Mouse (Mus musculus): Measurements from ENCODE around the gene Btbd9.

Gene Btbd9

DNA sequence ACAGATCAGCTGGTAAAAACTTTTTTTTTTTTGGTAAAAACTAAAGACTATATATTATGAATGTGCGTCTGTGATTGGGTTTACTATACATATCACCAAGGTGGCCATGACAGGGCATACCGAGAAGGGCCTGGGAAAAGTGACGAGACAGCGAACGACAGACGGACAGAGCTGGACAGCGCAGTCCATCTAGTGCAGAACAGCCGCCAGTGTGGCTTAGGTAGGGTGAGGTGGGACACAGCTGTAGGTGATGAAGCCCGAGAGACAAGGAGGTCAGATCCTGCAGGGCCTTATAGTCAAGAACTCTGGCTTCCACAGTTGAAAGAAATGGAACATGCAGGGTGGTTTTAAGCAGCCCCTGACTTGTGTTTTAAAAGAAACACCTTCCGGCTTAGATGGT lies 94.9 kb downstream of the Btbd9 start:
- DNase-seq (ENCODE audit: low spot score) = no peak

DNA sequence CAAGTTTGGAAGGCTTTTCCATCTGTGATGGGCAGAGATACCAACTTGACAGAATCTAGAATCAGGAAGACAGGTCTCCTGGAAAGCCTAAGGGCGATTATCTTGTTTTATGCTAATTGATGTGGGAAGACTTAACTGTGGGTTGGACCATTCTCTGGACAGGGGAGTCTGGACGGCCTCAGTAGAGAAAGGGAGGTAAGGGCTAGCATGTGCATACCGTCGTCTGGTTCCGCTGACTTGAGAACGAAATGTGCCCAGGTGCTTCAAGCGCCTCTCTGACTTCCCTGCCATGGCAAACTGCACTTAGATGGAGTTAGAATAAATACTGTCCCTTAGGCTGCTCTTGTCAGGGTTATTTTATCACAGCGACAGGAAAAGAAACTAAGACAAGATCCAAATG lies 95.9 kb downstream of the Btbd9 start:
- DNase-seq (ENCODE audit: low spot score) = no peak

DNA sequence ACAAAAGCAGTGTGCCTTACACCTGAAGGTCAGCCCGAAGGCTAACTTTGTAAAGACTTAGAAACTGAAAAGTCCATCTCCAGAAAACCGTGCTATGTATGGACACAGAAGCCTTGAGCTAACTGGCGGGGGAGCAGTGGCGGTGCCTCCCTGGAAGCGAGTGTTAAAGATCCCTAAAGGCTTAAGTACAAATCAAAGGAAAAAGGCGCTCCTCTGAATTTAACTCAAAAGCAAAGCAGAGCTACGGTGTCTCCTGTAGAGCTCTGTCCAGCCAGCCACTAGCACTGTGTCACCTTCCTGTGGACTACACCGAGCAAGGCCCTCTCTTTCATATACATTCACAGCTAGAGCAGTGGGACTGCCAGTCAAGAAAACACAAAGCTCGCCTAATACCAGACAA lies 98.1 kb downstream of the Btbd9 start:
- DNase-seq (ENCODE audit: low spot score) = no peak

- DNase-seq (ENCODE audit: low spot score) = no peak
Observed at GRCm38 (mm10) chr17:30474561-30474960, 101.7 kb downstream of the Btbd9 start.

GRCm38 (mm10) chr17:30472776-30473175 lies 103.5 kb downstream of the Btbd9 start:
- DNase-seq (ENCODE audit: low spot score) = no peak

DNA sequence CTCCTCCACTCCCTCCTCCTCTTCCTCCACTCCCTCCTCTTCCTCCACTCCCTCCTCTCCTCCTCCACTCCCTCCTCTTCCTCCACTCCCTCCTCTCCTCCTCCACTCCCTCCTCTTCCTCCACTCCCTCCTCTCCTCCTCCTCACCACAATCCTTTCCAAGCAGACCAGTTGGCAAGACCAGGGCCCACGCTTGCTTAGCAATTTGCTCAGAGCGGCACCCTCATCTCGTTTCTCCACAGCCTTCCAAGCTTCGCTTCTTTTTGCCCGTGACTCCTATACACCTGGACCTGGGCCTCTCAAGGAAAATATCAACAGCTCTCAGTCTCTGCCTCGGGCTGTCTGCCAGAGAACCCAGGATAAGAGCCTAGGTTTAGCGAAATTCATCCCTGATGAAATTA lies 104.8 kb downstream of the Btbd9 start:
- DNase-seq (ENCODE audit: low spot score) = no peak

GRCm38 (mm10) chr17:30470790-30471189 lies 105.5 kb downstream of the Btbd9 start:
- no peak for DNase-seq (ENCODE audit: low spot score)

GRCm38 (mm10) chr17:30470286-30470685 lies 106.0 kb downstream of the Btbd9 start:
- no peak for DNase-seq (ENCODE audit: low spot score)

- DNase-seq (ENCODE audit: low spot score) = no peak
Observed at GRCm38 (mm10) chr17:30469511-30470076, 106.7 kb downstream of the Btbd9 start.

DNA sequence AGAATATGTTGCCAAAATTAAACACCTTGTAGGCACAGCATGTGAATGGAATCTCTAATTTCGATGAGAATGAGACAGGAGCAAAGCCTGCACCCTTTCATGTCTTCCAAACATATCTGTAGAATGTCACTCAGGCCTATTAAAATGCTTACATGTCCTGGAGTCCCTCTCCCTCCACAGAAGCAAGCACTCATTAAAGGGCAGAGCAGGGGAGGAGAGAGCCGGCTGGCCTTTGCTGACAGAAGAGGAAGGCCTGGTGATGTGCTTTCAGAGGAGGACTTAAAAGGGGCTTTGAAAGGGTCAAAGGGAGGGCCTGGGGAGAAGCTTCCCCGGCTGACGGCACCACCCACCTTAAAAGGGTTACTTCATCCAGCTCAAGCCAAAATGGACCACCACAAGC lies 107.9 kb downstream of the Btbd9 start:
- no peak for DNase-seq (ENCODE audit: low spot score)

GRCm38 (mm10) chr17:30467566-30468213 lies 108.6 kb downstream of the Btbd9 start:
- no peak for DNase-seq (ENCODE audit: low spot score)

DNA sequence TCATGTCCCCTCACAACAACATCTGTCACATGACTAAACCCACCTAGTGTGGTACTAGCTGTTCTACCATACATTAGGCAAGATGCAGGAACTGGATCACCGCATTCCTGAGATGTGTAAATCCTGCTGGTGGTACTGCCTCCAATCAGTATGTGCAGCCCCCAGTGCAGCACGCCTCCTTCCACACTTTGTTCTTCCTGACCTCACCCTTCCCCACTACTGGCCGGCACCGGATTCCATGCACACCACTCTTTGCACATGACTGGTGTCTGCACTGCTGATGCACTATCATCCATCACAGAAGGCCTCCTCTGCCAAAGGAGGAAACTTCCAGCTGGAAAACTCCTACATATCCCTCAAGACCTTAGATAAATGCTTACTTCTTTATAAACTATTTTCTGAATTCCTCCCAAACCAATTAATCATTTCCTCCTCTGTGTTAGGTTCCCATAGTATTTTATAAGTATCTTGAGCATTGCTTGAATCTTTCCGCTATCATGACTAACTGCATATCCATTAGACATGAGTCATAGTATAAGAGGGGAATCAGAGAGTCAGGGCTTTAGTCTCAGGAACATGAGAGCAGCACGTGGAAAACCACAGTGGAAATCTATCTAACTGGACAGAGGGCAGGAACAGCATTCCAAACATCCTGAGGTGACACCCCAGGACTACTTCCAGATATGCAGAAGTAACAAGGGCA lies 111.1 kb downstream of the Btbd9 start:
- no peak for DNase-seq (ENCODE audit: low spot score)

DNA sequence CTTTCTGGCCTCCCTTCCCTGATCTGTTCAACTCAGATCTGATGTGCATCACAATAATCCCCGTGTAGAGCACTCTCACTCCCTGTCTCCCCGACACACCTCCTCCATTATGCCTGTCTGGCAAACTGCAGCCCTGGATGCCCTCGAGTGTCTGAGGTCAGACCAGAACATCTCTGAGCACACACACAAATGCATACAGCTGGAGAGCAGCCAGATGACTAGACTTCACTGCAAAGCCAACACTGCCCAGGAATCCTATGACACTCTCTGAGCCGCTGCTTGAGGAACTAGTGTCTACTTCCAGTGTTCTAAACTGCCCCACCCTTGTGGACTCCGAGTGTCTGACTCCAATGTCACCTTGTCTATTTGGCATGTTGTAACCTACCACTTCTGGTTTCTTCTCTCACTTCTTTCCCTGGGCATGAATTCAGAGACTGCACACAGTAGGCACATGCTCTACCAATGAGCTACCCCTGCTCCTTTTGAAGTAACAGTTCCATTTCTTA lies 112.0 kb downstream of the Btbd9 start:
- DNase-seq (ENCODE audit: low spot score) = no peak

- no peak for DNase-seq (ENCODE audit: low spot score)
Observed at GRCm38 (mm10) chr17:30460727-30461349, 115.5 kb downstream of the Btbd9 start.

DNA sequence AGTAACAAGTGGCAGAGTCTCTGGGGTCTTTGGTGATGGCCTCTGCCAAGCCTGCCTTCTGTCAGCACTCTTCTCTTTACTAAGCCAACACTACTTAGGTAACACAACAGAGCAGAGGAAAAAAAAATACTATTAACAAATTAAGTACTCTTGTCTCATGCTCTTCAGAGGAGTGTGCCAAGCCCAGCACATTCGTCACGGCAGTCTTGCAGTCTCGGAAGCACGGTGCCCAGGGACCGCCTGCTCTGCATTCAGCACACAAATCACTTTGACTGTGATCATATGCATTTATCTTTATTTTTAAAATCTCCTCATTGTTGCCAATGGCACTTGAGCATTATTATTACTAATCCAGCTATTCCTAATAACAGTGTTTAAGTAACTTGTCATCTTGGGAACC lies 116.6 kb downstream of the Btbd9 start:
- no peak for DNase-seq (ENCODE audit: low spot score)

DNA sequence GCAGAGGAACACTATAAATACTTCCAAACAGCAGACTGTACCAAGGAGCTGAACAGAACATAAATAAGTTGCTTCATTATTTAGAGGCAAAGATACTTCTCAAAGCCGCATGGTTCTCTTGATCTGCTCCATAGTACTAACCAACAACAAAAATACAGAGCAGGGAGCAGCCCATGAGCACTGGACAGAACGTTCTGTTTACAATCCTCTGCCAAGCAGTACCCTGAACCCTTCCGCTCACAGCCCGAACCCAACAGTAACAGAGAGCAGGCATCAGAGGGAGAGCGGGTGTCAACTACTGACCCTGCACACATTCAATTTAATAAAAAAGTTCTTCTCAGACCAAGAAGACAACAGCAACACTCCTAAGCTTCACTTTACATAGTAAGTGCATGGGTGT lies 117.4 kb downstream of the Btbd9 start:
- DNase-seq (ENCODE audit: low spot score) = no peak

DNA sequence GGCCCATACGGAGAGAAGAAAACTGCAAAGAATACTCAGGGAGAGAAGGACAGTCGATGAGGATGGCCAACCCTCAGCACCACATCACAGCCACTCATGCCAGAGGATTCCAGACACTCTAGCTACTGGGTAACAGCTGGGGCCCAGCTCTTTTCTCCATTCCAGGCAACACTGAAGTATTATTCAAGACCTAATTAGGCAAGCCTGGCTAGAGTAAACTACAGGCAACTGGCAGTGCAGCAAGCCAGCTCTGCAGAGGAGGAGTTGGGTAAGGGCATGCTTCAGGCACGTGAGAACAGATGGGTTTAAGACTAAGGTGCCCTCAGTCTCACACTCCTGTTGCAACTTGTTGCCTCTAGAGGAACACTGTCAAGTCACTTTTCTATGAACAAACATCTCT lies 118.0 kb downstream of the Btbd9 start:
- no peak for DNase-seq (ENCODE audit: low spot score)

GRCm38 (mm10) chr17:30457486-30457885 lies 118.8 kb downstream of the Btbd9 start:
- DNase-seq (ENCODE audit: low spot score) = no peak

DNA sequence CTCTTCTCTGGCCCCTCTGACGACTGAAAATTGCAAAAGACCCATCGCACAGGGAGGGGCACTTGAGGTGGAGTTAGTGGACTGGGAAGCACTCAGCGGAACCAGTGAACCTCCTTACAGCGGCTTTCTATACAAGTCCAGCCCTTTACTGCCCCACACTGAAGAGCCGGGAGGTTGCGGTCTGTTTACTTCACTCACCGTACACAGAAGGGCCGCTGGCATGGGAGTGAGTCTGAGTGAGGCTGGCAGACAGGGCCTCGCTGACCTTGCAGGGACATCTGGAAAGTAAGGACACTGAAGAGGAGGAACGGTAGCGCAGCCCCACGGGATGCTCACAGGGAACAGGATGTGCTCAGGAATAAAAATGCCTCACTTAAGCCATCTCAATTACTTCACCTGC lies 120.0 kb downstream of the Btbd9 start:
- DNase-seq (ENCODE audit: low spot score) = no peak

DNA sequence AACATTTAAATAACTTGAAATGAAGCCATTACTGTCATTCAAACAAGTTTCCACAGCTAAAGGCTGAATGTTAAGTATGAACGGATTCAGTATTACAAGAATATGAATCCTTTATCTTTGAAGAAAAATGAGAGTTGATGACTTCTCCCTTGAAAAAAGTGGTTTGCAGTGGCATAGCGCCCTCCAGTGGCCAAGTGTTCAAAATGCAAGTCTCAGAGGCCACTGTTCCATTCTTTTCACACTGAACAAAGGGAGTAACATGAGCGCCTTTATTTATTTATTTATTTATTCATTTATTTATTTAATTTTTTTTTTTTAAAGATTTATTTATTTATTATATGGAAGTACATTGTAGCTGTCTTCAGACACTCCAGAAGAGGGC lies 121.4 kb downstream of the Btbd9 start:
- no peak for DNase-seq (ENCODE audit: low spot score)

- DNase-seq (ENCODE audit: low spot score) = no peak
Observed at GRCm38 (mm10) chr17:30454155-30454861, 122.0 kb downstream of the Btbd9 start.

DNA sequence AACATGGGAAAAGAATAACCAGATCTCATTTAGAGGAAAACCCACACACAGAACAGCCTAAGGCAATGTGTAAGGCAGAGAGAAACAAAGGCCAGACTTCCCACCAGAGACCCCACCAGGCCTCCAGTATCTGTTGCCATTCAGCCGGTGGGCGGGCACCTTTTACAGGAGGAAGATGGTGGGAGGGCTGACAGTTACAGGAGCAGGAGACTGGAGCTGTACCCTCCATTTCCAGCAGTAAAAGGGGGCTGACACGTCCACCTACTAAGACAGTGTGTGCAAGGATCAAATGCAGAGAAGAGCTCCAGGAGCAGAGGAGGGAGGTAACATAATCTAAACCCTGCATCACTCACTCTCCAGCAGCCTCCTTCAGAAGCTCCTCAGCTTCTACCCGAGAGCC lies 123.0 kb downstream of the Btbd9 start:
- no peak for DNase-seq (ENCODE audit: low spot score)
